Mouse (Mus musculus) CD4-positive helper T cell, adult 2 months (primary cell): ENCODE measurements around the gene Cd3d.

ENCODE experiments used
- DNase-seq: peaks from one replicate; pipeline ENCODE4 v3.0.0-alpha.2; 2012; ENCODE audit warnings: low read depth, missing footprints, low spot score

Gene Cd3d

DNA sequence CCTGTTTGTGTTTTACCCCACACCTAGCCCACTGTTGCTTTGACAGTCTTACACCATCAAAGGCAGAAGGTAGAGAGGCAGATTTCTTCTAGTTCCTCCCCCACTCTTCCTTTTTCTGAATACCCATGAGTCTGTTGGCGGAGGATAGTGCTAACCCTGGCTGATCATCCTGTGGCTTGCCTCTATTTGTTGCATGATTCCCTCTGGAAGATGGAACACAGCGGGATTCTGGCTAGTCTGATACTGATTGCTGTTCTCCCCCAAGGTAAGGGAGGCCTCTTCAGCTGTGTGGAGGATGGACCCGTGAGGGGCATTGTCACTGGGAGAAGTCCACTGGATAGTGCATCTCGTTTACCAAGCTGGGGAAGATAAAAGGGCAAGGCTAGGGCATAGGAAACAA, at the start of gene Cd3d:
Gene Cd3d, plus strand, starts transcription at position 111 of the 400 bp plus-strand sequence.
- peak; percentile 73 for DNase-seq

DNA sequence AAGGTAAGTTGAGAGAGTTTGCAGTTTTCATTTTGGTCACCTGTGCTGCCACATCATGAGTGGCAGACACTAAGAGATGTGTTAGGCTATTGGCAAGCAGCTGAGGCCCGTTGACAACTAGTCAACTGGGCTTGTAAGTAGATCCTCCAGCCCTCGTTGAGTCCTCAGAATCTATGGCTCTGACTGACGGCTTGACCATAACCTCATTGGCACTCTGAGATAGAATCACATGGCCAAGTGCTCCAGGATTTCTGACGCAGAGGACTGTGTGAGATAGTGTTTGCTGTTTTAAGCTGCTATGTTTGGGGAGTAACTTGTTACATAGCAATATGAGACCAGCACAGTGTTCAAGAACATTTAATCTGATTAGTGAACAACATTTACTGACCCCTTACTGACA, 39.8 kb upstream of the Cd3d start:
- DNase-seq = no peak

- no peak for DNase-seq
Measured at GRCm38 (mm10) chr9:44942421-44942820, 39.2 kb upstream of the Cd3d start.

- no peak for DNase-seq
Measured at GRCm38 (mm10) chr9:44946185-44946695, 35.3 kb upstream of the Cd3d start.

DNA sequence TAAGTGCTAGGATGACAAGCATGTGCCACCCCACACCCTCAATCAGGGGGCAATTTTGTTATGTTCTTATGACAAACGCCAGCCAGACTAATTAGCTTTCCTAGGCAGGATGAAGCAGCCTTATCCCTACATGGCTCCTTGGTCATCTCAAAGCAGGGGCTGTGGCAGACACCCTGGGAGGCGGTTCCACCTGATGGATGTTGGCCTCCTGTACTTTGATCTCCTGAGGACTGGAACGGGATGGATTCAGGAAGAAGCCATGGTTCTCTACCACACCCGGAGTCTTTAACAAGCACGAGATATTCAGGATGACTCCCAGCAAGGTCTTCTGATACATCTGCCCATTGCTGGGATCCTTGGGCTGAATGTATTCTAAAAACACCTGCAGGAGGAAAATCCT, 33.8 kb upstream of the Cd3d start:
- no peak for DNase-seq

- DNase-seq = peak; percentile 79
Measured at GRCm38 (mm10) chr9:44954432-44954831, 27.2 kb upstream of the Cd3d start.

GRCm38 (mm10) chr9:44965126-44965832, 16.3 kb upstream of the Cd3d start, which contains the start of gene Ube4a:
Ube4a (minus strand) TSS chr9:44965600.
- DNase-seq = peak; percentile 99

DNA sequence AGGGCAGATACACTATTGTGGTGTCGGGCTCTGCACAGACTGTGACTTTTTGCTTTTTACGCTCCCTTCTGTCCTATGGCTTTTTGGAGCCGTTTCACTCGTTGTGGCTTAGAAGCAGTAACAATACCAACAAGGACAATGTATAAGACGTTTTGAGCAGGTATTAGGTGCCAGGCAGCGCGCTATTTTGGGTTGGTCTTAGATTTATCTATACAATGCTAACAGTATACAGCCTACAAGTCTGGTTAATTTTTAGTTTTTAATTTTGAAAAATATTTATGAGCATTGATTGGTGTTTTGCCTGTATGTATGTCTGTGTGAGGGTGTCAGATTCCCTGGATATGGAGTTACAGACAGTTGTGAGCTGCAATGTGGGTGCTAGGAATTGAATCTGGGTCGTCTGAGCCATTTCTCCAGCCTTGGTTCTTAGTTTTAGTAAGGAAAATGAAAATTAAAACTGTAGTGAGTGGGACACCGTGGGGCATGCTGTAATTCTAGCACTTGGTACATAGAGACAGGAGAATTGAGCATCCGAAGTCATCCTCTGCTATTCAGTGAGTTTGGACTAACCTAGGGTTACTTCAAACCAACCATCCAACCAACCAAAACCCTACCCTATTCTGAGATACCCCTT, 15.6 kb upstream of the Cd3d start:
- no peak for DNase-seq

DNA sequence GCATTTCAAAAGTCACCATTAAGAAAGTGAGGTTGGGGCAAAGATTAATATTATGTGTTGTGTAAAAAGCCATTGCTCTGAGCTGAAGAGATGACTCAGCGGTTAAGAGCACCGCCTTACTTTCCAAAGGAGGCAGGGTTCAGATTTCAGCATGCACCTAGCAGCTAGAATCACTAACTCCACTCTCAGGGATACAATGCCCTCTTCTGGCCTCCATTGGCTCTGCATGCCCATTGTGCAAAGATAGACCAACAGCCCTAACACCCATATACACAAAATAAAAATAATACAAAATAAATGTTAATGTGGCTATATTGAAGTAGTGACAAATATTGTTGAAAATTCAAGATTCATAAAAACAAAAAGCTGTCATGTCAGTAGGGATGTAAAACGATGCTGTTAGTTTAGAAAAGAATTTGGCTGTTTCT, 14.8 kb upstream of the Cd3d start:
- peak; percentile 87 for DNase-seq

GRCm38 (mm10) chr9:44967763-44968162, 13.8 kb upstream of the Cd3d start:
- DNase-seq = peak; percentile 19

- DNase-seq = peak; percentile 50
Measured at GRCm38 (mm10) chr9:44969450-44969849, 12.1 kb upstream of the Cd3d start.

GRCm38 (mm10) chr9:44977813-44978212, 3.8 kb upstream of the Cd3d start:
- DNase-seq = no peak

DNA sequence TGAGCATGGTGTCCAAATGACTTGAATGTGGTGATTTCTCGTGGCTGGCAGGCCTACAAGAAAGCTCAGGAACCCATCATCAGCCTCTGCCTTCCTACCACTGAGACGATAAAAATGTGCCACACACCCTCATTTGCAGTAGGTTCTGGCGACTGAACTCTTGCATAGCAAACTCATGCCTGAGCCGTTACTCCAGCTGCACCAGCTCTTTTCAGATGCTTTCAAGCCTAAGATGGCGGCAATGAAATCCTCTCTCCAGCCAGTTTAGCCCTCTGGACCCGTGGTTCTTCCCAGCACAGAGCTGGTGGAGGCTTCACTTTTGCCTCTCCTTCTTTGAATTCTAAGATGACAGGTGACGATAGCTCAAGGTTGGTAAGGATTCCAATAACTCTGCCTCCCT, 1.8 kb upstream of the Cd3d start:
- no peak for DNase-seq

DNA sequence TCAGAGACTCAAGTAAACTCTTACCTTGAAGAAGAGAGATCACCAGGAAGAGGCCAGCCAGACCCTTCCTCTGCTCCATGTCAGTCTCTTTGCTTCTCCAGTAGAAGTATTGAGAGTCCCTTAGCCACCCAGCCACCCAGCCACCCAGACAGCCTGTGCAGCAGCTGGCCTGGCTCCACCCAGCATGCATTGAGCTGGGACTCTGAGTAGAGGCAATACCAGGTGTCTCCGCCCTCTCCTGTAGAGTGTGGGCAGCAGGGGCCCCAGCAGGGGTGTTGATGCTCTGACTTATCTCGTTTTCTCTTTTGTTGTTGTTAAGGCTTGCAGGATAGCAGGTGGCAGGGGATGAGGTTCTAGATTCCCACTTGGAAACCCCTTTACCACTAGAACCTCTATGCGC, 1.3 kb upstream of the Cd3d start, which contains the start of gene Cd3g:
Gene Cd3g, minus strand, starts transcription at position 190 of the 400 bp plus-strand sequence.
- peak; percentile 87 for DNase-seq

DNA sequence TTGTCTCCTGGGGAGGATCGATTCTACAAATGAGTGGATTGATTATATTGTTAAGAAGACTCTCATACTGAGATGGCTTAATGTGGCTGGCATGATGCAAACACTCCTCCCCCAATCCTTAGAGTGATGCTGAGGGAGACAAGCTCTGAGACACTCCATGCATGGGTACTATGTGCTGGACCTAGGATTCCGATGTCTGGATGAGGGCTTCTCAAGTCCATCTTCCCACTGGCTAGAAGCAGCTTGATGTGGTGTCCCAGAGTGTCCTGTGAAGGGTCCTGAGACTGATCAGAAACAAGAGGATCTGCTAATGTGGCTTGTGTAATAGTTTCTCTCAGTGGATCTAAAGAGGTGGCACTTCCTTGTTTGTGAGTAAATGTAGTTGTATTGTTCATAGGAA, 482 bp upstream of the Cd3d start:
- peak; percentile 39 for DNase-seq

DNA sequence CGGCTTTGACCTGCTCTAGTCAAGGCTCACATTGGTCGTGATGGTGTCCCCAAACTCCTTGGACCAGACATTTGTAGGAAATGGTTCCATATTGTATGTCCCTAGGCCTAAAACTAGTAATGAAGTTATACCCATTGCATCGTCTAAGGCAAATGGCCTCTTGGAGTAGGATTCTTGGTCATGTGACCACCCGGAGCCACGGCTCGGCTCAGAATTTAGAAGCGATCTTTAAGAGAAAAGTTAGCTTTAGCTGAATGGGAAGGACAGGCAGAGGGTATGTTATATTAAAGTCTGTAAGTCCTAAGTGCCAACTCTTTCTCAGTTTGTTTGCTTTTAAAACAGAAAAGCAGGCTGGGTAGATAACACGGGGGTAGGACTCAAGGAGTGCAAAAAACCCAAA, 495 bp downstream of the Cd3d start:
- DNase-seq = peak; percentile 63

DNA sequence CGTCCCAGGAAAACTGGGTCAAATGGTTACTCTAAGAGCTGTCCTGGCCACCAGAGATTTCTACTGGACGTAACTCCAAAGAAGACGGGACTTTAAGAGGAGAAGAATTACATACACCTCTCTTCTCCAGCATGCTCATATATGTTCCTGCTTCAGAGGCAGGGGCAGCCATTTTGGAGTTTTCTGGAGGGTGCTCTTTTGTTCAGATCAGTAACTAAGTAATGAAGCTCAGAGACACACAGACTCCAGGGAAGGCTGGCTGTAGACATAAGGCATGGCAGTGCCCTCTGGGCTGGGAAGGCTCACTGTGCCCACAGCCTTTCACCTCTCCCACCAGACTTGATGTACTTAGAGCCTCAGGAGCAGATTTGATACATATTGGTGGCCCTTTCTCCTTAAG, 945 bp downstream of the Cd3d start:
- peak; percentile 50 for DNase-seq

DNA sequence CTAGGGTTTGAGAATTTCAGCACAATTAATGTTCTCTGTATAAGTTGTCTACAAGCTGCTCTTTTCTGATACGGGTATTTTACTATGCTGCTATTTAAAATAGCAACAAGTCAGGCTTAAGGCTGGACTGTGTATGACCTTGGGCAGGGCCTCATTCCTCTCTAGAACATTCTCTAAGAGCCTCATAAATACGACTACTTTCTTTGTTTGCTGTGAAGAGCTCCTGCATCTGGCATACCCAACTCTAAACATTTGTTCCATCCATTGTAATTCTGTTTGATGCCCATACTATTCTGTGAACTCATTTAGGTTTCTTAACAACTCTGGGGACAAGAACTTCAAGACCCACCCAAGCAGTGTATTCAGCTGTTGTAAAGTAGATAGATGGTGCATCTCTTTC, 1.4 kb downstream of the Cd3d start:
- no peak for DNase-seq

GRCm38 (mm10) chr9:44985721-44986161, 4.2 kb downstream of the Cd3d start:
- DNase-seq = peak; percentile 78

GRCm38 (mm10) chr9:44986242-44986781, 4.7 kb downstream of the Cd3d start:
- DNase-seq = peak; percentile 99

DNA sequence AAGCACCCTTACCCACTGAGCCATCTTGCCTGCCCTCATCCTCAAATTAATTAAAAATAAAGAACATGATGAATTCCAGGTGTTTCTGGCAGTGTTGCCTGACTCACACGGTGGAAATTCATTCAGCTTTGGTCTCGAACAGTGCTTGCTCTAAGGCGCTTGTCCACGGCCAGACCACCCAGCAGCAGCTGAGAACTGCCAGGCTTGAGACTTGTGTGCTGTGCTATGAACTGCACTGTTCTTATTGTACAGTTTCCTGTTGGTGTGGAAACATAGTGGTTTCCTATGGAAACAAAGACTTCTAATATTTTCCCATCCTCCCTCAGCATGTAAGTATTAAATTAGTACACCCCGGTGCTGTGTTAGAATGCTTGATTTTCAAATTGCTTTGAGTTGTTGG, 5.4 kb downstream of the Cd3d start:
- DNase-seq = peak; percentile 83

DNA sequence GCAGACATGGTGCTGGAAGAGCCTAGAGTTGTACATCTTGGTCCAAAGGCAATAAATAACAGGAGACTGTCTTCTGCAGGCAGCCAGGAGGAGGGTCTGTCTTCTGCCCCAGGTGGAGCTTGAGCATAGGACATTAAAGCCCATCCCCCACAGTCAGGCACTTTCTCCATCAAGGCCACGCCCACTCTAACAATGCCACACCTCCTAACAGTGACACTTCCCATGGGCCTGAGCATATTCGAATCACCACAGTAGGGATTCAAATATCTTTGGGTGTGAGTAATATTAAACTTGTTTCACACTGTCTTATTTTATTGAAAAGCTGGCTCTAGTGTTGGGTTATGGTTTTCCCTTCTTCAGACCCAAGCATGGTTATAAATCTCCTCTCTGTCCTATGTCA, 10.2 kb downstream of the Cd3d start:
- DNase-seq = no peak

- no peak for DNase-seq
Measured at GRCm38 (mm10) chr9:44992271-44992670, 10.7 kb downstream of the Cd3d start.
